Mouse (Mus musculus) megakaryocyte-erythroid progenitor cell, adult 5-6 weeks (primary cell): ENCODE data around the gene Usp9x. TPM values are rescaled to one million over a fixed set of nuclear protein-coding genes. Genes with fewer than 3 reads are reported as not detected.

Source experiments
- ATAC-seq: replicated peaks from 2 replicates; pipeline ENCODE4 v1.8.0; 2016; ENCODE audit warnings: mild to moderate bottlenecking, inconsistent platforms; ENCODE audit not compliant: severe bottlenecking, poor library complexity, low FRiP score, low TSS enrichment
- total RNA-seq, 2 experiments: library from RNA; stranded (forward) in 1 of 2; stranded (reverse) in 1 of 2; fragments of 200-1000, 215-1000 nt in 1 of 2; fragments of >200 nt in 1 of 2; fragmentation: Nextera tagmentation in 1 of 2; gene quantifications; 2 replicates each; pipeline ENCODE4 v1.2.3; 2014 to 2017

Usp9x gene
- total RNA-seq (2014; fragmentation: Nextera tagmentation) = 121 and 164 TPM in 2 replicates
- 120 and 151 TPM in 2 replicates for total RNA-seq (2017)

DNA sequence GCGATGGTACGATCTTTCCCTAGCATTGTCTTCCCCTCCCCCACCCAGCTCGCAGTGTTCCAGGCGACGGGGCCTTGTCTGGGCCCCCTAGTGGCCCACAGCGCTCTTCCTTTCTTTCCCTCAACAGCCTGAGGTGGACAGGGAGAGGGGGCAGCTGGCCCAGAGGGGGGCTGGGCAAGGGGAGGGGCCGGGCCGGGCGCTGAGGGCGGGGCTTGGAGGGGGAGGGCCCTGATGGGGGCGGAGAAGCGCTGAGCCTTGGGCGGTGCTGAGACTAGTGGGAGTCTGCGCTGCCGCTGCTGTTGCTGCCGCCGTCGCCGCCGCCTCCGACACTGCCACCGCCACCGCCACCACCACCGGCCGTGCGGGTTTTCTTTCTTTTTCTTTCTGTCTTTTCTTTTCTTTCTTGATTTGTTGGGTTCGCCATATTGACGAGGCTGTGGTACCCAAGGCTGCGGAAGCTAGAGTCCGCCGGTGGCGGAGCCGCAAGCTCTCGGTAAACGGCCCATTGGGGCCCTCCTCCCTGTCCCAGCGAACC is at the start of gene Usp9x:
Gene Usp9x, plus strand, starts transcription at position 258 of the 535 bp plus-strand sequence.
- ATAC-seq = peak; percentile 82

DNA sequence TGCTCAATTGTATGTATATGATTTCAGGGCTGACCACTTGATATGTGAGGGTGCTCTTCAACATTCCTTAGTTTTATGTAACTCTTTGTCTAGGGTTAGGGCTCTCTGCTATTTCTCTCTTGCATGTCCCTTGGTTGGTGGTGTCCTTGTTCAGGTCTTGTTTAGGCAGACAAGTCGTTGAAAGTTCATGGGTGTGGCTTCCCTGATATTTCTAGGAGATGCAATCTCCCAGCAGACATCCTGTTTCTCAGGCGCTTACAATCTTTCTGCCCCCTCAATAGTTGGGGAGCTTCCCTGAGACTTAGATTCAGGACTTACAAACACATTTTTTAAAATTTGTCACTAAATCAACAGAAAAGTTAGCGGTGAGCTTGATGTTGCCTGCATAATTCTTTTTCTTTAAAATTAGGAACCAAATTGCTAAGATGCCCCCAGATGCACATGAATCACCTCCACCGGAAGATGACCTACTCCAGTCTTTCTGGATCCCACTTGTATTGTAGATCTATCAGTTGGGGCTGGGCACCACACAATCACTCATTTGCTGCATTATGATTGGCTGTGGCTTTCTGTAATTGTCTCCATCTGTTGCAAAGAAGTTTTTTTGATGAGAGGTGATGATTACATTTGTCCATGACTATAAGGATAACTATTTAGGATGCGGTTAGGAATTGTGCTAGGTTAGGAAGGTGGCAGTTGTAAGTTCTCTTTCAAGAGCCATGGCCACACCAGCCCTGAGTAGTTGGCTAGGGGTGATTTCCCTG is 48.6 kb upstream of the Usp9x start:
- no peak for ATAC-seq

DNA sequence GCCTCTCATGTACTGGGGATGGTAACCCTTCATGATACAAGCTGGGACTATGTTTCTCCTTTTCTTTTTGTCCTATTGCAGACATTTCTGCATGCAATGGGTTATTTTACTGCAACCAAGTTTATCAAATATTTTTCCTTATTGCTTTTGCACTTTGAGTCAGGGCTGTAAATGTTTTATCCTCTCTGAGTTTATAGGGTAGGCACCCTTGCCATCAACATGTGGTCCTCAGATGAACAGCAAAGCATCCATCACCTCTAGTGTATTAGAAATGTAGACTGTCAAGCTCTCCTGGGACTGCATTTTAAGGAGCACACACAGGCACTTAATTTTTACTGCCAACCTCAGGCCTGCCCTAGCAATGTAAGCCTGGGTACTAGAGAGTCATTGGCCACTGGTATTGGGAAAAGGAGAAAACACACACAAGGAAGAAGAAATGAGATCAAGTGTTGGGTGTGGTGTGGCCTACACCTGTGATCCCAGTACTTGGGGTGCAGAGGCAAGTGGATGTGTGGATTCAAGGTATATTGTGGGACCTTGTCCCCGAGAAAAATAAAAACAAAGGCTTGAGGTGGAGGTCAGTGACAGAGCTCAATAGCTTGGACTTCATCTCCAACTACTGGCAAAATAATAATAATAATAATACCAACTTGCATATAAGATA is 46.6 kb upstream of the Usp9x start:
- no peak for ATAC-seq

DNA sequence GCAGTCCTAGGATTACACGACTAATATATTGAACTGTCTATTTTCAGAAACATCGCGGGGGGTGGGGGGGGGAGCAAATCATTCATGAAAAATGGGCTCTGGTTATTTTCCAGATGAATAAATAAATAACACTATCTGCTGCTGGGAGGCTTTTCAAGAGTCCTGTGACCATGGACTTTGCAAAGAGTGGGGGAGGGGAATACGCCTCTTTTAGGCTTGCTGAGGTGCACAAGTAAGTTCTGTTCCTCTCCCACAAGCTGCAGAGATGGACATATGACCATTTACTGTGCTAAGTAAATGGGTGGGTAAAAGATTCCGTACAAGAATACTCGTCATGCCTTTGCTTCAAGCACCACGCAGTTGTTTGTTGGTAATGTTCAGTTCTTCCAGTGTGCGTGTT is 46.0 kb upstream of the Usp9x start:
- no peak for ATAC-seq

DNA sequence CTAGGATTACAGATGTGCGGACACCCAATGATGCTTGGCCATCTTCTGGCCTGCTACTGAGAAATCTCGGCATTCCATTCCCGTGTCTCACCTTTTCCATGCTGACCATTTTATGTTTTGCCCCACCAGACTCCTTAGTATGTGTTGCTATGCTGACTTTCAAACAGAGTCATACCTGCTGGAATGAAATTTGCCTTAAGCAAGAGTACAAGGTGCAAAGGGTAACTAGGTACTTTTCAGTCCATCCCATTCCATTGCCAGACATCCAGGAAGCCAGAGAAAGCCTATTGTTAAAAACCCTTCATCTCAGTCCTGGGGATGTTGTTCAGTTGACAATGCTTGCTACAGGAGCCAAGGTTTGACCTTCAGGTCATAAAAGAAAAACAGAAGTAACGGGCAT is 43.1 kb upstream of the Usp9x start:
- no peak for ATAC-seq

DNA sequence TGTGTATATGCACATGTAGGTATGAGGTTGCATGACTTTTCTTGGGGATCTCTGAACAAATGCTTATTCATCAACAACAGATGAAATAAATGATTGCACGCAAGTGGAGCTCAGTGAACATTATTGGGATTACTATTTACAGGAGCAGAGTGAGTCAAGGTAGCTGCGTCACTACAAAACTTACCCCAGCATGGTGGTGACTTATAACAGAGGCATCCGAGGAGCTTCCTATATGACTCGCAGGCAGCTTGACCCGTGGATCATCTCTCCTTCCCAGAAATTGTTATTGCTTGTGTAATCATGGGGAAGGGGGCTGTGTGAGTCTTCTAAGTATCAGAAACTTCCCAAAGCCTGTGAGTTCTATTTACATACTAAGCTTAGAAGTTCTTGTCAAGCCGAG is 41.3 kb upstream of the Usp9x start:
- ATAC-seq = no peak

DNA sequence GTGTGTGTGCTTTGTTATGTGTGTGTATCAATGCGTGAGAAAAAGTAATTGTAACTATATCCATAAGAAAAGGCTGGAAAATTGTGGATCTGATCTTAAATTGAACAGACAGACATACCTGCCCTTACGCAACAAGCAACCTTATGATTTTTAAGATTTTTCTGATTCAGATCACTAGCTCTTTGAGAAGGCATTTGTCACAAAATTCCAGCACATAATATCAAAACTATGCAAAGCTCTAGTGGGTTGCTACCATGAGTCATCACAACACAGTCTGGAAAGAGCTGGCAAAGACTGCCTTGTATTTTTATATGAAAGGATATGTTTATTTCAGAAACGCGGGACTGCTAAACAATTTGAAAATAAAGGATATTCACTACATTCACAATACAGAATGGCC is 34.2 kb upstream of the Usp9x start:
- ATAC-seq = no peak

DNA sequence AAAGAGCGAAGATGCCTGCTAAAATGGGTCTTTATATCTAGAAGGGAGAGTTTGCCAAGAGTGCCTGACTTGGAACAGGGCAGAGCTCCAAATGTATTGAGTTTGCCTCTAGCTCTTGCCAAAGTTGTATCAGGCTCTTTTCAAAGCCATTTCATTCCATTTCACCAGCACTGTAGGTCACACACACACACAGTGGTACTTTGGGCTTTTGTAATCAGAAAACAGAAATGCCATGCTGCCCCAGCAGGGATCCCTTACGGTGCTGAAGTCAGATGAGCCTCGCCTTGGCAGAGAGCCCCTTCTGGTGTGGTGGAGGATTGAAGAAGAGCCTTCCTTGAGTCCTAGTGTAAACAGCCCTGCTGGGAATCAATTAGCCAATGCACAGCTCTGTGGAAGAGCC is 32.1 kb upstream of the Usp9x start:
- ATAC-seq = no peak

DNA sequence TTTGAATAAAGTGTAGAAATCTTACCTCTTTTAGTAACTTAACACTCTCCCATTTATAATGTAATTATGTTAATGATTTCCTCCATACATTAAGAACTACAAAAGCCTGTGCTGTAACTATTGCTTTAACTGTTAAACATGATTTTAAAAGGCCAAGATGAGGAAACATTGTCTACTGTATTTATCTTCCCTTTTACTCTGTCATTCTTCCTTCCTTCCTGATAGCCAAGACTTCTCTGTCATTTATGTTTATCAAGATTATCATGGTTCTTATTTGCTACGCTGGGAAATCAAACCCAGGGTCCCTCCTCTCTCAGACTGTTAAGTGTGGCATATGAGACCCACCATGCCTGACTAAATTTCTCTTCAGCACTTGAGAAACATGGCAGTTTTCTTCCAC is 30.9 kb upstream of the Usp9x start:
- ATAC-seq = no peak

DNA sequence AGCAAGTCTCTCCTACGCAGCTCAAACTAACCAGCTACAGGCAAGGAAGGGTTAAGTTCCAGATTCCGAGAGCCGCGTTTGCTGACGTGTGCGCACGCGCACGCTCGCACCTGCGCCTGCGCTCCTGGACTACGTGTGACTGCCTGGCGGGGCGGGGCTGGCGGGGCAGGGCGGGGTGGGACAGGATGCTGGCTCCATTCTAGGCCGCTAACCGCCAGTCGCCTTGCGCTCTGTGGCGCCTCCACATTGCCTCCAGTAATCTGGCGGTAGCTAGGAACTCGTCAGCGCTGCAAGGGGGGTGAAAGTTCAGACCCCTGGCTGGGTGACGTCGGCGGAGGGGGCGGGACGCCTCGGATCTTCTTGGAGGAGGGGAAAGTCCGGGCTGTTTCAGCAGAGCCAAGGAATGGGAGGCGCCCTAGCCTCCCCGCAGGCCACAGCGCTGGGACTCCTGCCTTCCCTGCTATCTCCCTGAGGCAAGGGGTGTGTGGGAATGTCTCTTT is 29.6 kb upstream of the Usp9x start:
- peak; percentile 100 for ATAC-seq

DNA sequence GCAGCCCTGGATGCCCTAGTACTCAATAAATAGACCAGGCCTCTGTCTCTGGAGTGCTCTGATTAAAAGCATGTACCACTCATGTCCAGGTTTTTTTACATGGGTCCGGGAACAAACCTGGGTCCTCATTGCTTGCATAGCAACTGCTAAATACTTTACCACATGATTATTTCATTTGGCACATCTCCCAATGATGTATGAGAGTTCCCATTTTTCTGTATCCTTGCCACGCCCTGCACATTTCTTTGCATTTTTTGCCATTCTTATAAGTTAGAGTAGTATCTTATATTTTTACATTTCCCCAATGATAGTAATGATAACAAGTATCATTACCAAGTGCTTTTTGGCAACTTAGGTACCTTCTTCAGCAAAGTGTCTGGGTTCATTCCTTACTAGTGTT is 27.5 kb upstream of the Usp9x start:
- ATAC-seq = no peak

DNA sequence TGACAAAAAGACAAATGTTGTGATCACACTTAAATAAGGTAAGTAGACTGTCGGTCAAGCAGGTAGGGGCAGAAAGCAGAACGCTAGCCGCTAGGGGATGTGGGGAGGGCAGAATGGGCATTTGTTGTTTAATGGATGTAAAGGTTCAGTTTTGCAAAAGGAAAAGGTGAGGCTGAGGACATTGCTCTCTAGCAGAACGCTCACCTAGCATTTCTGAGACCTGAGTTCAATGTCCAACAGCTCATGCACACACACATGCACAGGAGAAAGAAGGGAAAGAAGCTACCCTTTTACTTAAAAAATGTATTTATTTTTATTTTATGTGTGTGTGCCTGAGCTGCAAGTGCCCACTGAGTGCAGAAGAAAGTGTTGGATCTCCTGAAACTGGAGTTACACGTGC is 26.6 kb upstream of the Usp9x start:
- no peak for ATAC-seq

DNA sequence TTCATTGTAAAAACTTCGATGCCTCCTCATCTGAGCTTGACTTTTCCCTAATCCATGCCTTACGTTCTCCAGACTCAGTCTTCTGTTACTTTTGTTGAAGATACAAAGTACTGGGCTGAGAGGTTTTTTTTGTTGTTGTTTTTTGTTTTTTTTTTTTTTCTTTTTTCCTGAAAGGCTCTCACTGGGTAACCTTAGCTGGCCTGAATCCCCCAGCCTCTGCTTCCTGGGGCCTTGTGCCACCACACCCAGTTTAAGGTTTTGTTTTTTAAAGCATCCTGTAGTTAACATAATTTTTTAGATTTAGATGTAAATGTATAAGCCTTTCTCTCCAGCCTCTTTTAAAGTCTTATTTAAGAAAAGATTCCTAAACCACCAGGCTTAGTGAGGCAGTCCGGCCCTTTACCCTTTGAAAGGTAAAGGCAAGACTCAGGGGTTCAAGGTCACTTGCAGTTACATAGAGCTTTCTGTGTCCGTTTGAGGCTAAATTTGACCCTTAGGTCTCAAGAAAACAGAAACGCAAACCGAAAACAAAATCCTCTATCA is 24.3 kb upstream of the Usp9x start:
- no peak for ATAC-seq

DNA sequence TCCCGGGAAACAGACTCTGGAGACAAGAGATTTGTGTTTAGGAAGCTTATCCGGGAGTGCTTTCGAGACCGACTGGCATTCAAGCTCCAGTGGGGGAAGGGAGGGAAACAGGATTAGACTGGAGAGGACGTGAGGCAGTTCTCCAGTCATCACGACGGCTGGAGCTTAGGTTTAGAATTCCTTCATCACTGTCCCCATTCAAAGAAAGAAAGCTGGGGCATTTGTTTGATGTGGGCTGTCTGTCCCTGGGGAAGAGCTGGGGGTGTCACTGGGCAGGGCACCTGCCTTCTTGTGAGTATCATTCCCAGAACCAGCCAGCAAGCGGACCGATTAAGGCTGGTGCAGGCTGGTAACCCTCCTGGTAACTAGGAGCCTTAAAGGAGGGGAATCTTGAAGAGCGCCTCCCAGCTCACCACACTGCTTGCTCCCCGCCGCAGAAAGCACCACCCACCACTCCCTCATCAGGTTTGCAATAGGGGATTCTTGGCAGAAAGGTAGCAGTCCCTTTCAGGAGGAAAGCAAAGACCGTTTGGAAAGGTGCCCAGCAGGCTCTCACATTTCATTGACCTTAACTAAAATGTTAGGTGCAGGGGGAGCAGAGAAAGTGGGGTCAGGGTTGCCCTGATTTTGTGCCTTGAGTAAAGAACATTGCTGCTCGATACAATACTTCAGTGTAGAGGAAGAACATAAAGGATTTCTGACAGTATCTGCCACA is 23.5 kb upstream of the Usp9x start:
- no peak for ATAC-seq

DNA sequence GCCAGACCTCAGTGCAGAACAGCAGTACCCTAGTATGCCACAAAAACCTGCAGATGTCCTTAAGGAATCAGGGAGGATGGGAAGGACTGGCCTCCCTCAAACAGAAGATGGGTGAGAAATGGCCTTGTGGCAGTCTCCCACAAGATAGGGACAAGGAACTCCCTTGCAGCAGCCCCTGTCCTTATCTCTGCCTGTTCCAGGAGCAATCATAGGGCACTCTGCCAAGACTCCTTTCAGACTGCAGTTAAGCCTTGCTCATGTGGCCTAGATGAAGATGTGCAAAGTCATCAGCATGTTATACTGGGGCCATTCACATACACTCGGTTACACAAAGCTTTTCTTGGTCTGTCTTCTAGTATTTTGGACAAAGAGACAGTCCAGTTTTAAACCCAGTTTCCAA is 16.7 kb upstream of the Usp9x start:
- ATAC-seq = peak; percentile 100

DNA sequence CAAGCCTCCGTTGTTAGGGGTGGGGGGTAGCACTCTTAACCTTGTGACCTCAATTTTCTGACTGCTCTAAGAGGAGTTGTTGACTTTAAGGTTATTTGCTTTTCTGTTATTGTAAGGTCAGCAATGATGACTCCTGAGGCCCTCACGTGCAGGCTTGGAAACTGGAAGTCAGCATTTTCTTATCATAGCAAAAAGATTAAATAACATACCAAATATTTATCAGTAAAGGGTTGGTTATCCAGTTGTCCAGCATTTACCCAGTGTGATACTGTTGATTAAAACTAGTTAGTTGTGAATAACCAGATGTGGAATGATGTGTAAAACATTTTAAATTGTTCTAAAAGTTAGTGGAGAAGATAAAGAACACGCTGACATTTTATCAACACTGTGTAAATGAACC is 9.3 kb upstream of the Usp9x start:
- ATAC-seq = no peak

DNA sequence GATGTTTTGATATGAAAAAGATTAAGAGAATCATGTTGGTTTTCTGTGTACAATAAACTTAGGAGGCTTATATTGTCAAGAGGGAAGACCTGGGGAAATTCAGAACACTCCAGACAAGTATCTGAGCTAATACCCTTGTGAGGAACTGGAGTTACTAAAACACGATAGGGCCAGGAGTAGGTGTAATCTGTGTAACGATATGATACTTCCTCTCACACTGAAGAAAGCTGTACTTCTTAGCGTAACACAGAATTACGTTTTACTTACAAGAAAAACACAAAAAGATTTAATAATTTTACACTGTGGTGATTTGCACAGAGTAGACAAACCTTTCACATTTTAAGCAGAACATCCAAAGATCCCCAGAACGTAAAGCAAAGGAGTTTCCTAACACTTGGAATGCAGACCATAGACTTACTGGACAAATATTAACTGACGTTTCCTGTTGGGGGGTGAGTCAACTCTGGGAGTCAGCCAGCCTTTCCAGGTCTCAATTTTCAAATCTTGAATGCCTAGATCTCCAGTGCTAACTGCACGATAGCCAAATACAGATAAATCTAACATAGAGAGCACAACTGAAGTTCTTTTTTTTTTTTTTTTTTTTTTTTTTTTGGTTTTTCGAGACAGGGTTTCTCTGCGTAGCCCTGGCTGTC is 6.9 kb upstream of the Usp9x start:
- ATAC-seq = no peak

DNA sequence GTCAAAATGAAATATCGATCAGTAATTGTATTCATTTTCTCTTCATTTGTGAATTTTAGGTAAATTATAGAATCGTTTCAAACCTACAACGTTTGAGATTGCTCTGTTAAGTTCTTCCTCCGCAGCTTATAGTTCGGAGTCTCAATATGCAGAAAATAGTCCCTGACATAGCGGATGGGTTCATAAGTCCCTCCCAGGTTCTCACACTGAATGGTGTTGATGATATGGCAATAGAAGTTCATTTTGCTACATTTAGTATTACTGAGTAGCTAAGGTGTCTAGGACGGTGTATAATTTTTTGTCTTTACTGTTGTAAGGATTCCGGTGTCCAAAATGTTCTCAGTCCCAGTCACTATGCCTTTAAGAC is 1.1 kb upstream of the Usp9x start:
- no peak for ATAC-seq

DNA sequence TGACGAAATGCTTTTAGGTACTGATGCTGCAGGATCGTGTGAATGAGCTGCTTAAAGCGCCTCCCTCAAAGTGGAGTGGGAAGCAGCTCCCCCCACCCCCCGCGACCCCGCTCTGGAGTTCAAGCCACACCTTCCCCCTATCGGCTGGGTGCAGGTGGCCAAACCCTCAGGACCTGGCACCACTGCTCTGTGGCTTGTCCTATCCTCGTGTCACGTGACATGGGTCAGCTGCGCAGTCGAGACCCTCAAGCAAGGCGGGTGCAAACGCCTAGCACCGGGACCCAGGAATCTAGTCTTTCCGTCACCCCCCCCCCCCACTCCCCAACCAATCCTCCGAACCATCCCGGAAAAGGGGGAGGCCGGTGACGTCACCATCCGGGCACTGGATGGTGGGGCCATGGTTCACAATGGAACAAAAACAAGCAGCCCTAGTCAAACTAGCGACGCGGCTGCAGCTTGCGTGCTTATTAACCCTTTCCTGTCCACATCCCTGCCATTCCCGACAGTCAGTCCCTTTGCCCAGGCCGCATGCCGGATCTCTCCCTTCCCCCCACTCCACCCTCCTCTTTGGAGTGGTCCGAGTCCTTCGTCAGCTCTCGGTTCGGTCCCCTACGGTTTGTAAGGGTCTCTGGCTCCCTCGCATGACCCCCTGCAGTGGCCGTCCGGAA is 591 bp upstream of the Usp9x start:
- ATAC-seq = peak; percentile 66
